Mouse (Mus musculus): ENCODE measurements around the gene Trpv2. TPM values are rescaled to one million over a fixed set of nuclear protein-coding genes. Genes with fewer than 3 reads are reported as not detected.
A peak's percentile ranks its signal among the peaks of the same experiment; 100 is the strongest.

The Trpv2 gene
- total RNA-seq, 2 experiments from 2014 or later = 2.0 TPM

DNA sequence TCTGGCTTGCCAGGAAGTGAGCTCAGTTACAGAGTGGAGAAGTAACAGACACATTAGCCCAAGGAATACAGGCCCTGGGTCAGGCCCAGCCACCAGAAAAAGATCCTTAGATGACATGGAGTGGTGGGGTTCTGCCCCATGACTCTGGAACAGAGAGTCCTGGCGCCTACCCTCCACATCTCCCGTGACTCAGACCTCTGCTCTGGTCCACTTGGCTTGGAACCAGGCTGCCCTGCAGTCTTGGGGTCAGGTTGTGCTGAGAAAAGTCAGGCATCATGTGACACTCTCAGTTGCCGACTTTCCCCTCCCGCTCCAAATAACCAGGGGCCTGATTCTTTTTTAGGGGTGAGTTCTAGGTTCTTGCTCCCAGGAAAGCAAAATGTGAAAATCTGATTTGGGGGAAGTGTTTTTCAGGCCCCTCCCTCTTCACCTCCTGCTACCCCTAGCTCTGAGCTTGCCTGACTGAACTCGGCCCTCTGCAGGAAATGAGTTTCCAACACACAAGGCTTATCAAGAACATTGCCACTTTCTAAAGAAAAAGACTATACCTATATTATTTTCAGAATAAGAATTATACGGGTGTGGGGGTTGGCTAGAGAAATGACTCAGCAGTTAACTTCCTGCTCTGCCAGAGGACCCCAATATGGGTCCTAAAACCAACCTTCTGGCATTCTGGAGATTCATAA, 15.2 kb upstream of the Trpv2 start:
- DNase-seq = peak; percentile 56

DNA sequence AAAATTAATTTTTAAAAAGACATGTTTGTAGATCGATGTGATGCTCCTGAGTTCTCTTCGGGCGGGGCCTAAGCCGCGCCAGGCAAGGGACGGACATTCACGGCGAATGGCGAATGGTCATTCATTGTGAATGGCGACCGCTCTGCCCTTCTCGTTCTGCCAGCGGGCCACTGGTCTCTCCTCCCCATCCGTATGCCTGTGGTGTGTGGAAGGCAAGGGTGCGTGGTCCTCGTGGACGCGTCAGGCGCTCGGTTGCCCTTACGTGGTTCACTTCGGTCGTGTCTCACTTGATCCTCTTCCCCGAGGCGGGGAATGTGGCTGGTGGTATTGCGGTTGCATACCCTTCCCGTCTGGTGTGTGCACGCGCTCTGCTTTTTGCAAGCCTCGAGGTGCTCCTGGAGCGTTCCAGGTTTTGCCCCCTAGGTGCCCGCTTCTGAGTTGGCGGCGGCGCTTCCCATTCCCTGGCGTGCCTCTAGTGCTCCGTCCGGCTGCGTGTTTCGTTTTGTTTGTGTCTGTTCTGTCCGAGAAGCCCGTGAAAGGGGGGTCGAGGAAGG, 13.7 kb upstream of the Trpv2 start:
- DNase-seq = peak; percentile 14

DNA sequence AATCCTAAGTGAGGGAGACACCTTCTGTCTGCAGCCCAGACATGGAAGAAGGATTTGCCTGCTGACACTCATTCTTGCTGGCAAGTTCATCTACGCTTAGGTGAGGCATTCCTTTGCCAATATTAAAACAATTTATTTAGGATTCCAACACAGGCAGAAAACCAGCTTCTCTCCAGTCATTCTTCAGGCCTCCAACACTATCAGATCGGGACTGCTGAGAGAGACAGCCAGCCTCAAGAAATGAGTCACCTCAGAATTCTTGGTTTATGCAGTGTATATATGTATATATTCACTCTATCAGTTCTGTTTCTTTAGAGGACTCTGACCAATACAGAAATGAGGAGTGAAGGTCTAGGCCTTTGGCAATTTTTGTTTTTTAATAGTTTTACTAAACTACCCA, 10.7 kb upstream of the Trpv2 start:
- no peak for DNase-seq

DNA sequence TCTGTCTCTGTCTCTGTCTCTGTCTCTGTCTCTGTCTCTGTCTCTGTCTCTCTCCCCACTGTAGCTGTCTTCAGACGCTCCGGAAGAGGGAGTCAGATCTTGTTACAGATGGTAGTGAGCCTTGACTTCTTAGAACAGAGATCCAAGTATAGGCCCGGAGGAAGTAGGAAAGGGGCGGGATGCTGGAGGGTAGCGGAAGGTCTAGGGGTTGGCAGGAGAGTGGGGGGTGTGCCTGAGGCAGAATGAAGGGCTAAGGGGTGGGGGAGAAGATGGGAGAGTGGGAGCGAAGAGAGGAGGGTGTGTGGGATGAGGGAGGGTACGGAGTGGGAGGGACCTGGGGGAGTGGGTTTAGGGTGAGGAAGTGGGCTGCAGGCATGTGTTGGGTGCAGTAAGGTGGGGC, 8.5 kb upstream of the Trpv2 start:
- no peak for DNase-seq

DNA sequence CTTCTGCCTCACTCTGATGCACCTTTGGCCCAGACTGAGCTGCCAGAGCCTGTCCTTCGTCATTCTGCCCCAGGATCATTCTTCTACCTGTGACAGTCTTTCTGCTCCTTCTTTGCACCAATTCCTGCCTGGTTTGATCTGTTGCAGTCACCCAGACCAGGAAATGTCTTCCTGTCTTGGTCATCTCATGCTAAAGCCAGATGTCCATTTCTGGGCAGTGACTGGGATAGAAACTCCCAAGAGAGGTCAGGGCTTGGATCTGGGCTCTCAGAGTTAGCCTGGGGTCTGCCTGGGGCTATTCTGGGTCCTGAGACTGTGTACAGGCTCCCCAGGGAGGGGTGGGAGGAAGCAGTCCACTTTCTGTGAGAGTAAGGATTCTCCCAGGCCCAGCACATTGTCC, 8.1 kb upstream of the Trpv2 start:
- no peak for DNase-seq

DNA sequence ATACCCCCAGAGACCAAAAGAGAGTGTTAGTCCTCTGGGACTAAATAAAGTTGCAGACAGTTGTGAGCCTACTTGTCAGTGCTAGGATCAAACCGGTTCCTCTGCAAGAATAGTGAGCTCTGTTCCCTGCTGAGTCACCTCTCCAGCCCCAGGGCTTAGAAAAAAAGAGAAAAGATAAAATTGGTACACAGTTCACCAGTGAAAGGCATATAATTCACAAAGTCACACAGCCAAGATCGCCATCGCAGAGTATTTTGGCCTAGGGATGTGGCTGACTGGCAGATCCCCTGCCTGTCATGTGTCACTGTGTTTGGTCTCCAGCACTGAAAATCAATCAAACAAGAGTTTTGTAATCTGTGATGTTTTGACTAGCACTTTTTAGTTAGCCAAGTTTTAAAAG, 6.0 kb upstream of the Trpv2 start:
- DNase-seq = no peak

DNA sequence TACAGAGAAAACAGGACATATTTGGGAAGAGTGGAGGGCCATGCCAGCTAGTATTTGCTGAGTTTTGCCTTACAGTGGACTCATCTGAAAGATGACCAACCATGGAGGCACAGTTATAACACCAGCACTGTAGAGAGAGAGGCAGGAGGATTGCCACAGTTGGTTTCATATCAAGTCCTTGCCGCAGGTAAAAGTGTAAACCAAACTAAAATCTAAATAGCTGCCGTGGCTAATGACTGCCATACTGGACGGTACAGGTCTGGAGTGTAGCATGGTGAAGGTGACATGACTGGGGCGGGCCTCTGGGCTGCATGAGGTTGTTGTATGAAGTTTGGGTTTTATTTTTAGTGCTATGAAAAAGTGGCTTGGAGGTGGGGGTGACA, 408 bp downstream of the Trpv2 start:
- no peak for DNase-seq

DNA sequence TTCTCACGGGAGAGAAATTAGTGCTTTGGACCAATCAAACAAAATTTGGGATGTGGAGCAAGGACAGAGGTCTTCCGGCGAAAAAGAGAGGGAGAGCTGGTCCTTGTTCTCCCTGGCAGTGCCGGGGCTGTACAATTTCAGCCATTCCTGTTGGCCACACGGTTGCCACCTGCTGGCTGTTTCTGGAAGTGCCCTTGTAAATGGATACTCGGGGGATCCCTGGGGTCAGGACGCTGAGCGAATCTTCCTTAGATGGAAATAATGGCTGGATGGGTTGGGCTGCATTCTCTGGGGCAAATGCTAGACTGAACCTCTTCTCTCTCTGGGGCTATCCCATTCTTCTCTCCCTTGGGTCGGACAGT, 992 bp downstream of the Trpv2 start:
- peak; percentile 89 for DNase-seq

DNA sequence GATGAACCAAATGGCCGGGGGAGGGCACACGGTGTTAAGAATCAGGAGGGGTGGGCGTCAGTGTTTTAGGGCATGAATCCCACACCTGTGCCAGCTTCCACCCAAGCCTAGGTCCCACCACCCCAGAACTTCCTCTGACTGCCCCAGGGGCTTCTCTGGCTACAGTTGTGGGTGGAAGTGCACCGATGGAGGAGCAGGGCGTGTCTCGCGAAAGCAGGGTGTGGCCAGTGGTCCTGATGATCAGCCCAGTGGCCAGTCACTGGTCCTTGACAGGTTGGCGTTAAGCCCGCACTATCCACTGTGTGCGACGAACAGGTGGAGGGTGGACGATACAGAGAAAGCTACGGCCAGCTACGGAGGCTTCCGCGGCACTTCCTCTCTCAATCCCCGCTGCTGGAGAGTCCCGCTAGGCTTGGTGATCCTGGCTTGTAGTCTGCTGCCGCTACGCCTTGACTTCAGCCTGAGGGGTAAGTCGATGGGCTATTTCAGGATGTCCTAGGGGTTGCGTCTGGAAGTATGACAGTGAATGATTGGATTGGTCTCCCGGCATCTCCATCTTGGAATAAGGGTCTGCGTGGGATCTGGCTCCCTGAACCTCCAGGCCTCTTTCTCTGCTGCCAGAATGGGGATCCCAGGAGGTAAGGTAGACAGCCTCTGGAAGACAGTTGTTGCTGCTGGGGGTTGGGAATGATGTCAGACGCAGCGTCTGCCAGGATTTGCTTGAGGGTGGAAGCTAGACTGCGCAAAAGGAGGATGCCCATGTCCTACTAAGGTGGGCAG, 1.6 kb downstream of the Trpv2 start:
- DNase-seq = peak; percentile 52

DNA sequence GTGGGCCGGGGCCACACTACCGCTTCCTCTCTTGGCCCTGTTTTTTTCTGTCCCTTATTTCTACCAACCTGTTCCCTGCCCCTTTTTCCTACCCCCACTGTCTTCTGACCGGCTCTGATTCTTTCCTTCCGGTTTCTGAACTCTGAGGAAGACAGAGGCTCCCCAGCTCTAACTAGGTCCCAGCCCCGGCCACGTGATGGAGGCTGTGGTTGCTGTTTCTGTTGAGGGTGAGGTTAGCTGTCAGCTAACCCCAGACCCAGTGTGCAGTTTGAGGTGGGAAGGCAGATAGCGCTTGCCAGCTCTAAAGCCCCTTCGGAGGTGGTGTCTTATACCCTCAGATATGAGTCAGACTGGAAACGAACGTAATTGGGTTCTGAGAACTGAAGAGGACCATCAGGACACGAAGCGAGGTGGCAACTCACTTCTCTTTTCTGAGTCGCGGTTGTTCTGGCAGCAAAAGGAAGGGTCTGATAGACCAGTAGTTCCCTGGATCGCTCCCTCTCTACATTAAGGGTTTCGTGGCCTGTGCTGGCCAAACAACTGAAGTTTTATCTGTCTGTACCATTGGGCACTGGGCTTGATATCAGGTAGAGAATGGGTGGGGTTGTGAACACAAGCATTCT, 2.4 kb downstream of the Trpv2 start:
- DNase-seq = no peak

DNA sequence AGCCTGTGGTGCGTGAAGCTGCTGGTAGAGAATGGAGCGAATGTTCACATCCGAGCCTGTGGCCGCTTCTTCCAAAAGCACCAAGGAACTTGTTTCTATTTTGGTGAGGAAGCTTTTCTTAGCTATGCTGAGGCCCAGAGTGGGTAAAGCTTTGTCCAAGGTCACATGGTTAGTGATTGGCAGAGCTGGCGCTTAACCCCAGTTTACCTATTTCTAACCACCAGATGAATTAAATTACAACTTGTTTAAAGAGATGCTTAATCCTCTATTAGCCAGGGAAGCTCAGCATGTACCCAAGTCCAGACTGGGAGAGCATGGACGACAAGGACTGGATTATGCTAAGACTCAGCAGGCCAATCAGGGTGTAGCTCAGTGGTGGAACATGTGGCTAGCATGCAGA, 8.7 kb downstream of the Trpv2 start:
- DNase-seq = no peak

DNA sequence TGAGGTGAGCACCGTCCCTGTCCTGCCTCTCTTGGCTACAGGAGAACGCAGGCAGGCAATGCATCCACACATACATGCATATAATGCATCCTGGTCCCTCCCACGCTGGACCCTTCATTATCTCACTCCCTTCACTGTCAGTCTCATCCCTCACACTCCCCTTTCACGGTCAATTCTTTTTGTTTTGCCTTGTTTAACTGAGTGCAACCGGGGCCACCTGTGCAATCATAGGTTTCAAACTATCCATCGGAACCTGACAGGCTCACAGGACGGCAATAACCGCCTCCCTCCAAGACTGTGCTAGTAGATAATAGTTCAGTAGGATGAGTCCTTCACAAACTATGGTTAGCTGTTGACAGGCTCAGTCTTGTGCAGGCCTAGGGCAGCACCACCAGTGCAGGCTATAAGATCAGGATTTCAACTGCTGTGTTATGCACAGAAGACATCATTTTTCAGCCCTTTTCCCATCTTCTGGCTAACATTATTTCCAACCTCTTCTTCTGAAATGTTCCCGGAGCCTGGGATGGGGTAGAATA, 10.5 kb downstream of the Trpv2 start:
- no peak for DNase-seq

DNA sequence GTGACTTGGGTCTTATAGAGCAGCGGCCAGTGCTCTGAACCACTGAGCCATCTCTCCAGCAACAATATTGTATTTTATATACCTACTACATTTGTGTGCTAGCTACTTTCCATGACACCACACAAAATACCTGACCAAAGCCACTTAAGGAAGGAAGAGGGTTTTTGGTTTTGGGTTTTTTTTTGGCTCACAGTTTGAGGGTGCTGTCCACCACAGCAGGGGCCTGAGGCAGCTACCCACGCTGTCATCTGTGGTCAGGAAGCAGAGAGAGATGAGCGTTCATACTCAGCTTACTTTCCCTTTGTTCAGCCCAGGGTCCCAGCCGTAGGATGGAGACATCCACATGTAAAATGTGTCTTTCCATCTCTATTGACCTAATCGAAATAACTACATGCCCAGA, 12.7 kb downstream of the Trpv2 start:
- no peak for DNase-seq

DNA sequence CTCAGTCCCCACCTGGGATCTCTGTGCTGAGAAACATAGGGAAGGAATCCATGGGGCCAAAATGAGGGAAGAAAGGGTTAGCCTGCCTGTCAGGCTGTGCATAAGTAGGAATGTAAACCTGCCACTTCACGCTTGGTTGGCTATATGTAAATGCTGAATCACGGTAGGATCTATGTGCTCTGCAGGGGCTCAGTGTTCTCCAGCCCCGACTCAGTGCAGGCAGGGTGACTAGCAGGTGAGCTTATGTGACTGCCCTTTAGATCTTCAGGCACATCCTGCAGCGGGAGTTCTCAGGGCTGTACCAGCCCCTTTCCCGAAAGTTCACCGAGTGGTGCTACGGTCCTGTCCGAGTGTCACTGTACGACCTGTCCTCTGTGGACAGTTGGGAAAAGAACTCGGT, 15.1 kb downstream of the Trpv2 start:
- DNase-seq = no peak

DNA sequence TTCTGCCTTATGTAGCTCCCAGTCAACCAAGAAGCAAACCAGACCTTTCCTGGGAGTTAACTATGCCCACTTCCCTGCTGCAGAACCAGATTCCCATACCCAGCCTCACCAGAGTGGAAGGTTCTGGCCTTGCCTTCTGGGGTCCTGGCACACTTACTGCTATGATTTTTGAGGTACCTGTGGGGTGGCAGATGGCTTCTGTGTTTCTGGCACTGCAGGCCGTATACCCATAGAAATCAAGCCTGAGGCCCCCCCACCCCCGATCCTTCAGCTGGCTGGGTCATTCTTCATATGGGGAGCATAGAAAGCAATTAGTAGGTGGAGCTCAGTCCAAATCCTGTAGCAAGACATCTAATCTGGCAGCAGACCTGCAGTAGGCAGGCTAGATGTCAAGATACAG, 16.7 kb downstream of the Trpv2 start:
- no peak for DNase-seq

DNA sequence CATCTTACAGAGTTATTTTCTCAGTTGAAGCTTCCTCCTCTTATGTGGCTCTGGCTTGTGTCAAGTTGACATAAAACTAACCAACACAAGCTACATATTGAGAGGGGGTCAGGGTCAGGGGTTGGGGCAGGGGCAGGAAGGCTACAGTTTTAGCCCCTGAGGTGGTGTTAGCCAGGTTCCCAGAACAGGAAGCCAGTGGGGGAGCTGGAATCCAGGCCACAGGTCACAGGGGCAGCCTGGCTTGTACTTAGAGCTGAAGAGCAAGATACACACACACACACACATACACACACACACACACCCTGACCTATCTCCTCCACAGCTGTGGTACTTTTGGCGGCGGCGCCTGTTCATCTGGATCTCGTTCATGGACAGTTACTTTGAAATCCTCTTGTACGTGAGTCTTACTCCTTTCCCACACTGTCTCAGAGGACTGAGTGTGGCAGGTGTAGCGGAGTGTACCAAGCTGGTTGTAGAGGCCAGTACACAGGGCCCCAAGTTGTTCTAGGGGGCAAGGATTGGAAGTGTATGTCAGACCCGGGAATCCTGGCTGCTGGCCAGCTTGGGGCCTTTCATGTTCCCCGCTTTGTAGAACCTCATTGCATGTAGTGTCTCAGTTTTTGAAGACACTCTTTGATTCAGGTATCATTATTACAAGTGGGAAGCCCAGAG, 17.8 kb downstream of the Trpv2 start:
- DNase-seq = no peak

DNA sequence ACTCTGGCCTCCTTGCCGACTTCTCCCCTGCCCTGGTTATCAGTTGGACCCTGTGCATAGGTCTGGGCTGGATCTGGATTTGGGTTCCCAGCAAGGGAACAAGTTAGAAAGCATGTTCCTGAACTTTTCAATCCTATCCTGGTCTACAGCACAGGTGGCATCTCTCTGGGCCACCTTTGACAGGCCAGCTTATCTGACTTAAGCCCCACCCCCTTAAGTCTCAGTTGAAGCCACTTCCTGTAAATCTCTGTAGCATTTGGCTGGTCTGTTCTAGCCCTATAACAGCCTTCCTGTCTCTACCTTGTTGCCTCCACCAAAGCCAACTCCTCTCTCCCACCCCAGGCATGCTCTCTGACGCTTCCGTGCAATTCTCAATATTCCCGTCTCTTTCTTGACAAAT, 24.3 kb downstream of the Trpv2 start:
- DNase-seq = no peak

DNA sequence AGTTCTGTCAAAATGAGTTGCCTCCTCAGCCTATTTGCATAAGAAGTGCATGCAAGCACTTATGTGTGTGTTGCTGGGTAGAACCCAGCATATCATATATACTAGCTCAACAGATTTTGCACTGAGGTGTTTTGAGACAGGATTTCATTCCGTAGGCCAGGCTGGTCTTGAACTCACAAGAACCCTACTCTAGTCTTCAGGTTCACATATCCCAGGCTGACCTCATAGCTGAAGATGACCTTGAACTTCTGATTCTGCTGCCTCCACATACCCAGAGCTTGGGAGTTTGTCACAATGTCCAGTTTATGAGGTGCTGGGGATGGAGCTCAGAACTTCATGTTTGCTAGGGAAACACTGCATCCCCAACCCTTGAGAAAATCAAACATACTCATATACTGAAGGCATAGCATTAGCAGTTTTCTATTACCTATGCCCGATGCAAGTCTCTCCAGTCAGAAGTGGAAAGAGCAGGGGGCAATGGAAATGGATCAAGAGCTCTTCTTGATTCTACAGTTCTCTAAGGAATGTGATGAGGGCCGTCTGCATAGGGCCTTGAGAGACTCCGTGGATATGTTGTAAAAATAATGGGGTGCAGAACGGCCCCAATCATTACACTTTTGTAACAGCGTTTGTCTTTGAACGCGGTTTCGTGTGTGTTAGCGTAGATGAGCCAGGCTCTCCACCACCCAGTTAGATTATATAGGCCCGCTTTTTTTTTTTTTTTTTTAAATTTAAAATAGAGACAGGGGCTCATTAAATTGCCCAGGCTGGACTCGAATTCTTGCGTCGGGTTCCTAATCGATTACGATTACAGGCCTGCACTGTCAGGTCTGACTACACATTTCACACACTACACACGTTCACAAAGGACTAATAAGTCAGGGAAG, 27.7 kb downstream of the Trpv2 start:
- no peak for DNase-seq

DNA sequence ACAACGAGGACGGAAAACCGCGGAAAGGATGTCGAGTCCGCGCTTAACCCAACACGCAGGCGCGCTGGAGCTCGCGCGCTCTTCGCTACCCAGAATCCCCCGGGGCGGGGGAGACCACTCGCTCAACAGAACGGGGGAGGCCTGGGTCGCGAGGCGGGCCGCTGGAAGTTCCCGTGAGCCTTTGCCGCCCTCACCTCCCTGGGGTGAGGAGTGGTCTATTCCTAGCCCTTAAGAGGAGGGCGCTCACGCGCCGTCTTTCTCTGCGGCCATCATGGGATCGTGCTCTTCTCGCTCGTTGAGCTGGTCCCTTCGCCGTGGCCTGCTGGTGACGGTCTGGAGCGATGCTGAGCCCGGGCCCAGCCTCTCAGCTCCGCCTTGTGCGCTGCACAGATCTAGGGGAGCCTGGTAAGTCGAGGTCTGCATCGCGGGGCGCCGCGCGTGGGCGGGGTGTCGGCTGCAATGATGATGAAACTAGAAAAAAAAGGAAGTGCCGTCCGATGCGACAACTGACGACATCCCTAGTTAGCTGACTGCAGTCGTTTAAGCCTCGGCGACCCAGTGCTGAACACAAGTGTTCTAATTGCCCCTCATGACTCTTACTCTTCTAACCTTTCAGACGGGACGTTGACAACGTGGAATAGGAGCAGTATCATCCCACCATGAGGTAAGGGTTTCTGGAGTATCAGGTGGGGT, 28.5 kb downstream of the Trpv2 start:
- peak; percentile 94 for DNase-seq

DNA sequence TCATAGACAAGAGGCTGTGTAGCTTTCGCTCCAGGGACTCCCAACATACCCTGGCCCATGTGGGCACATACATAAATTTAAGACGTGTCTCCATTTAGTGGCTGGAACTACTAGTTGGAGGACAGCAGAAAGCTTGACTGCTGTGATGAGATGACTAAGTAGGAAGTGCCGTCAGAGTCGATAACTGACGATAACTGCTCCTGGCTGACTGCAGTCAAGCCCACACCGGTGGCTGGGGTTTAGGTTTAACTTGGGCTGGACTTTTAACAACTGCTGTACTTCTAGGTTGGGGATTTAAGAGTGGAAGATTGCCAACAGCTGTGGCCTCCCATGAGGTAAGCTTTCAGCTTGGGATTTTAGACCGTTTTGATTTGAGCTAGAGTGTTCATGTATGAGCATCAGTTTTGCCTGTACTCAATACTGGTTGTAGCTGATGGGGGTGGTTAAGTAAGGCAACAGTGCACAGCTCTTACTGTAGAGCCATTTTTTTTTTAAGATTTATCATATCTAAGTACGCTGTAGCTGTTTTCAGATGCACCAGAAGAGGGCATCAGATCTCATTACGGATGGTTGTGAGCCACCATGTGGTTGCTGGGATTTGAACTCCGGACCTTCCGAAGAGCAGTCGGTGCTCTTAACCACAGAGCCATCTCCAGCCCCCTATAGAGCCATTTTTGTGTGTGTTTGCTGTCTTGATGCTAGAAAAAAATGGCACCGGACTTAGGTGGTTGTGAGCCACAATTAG, 29.2 kb downstream of the Trpv2 start:
- no peak for DNase-seq

Data from gastrocnemius, postnatal 10 days (tissue).